Mouse (Mus musculus) stomach, postnatal 0 days (tissue): Measurements from ENCODE around the gene Hoxc4. TPM values are rescaled to one million over a fixed set of nuclear protein-coding genes. Genes with fewer than 3 reads are reported as not detected.

Experiments
- ATAC-seq: fragments of 200-750 bp; cut with Nextera tagmentation; 2 replicates; pipeline ENCODE4 v1.8.0; 2017; ENCODE audit not compliant: low FRiP score, low TSS enrichment
- DNase-seq: peaks from one replicate; pipeline ENCODE4 v3.0.0-alpha.2; 2016; ENCODE audit warnings: low spot score
- H3K27ac ChIP-seq: fragments of 300-500 bp; sonication (generic); replicated peaks from 2 replicates; pipeline ENCODE4 v1.5.1; 2014; ENCODE audit warnings: mild to moderate bottlenecking, control low read depth
- H3K27me3 ChIP-seq: fragments of 300-500 bp; sonication (generic); 2 replicates; pipeline ENCODE4 v1.6.1; 2014; ENCODE audit warnings: low read length; ENCODE audit not compliant: control insufficient read depth, insufficient read depth
- H3K36me3 ChIP-seq: fragments of 300-500 bp; sonication (generic); 2 replicates; pipeline ENCODE4 v1.6.1; 2014; ENCODE audit warnings: low read length, mixed read lengths; ENCODE audit not compliant: control insufficient read depth, insufficient read depth
- H3K4me1 ChIP-seq: fragments of 300-500 bp; sonication (generic); replicated peaks from 2 replicates; pipeline ENCODE4 v1.6.1; 2014; ENCODE audit warnings: antibody characterized with exemption; ENCODE audit not compliant: control insufficient read depth, insufficient read depth
- H3K4me2 ChIP-seq: fragments of 300-500 bp; sonication (generic); replicated peaks from 2 replicates; pipeline ENCODE4 v1.6.1; 2014; ENCODE audit warnings: low read depth, mild to moderate bottlenecking, control low read depth, moderate library complexity
- H3K4me3 ChIP-seq: fragments of 300-500 bp; sonication (generic); 2 replicates; pipeline ENCODE4 v1.5.1; 2014; ENCODE audit warnings: low read depth, low read length, control low read depth
- H3K9ac ChIP-seq: fragments of 300-500 bp; sonication (generic); 2 replicates; pipeline ENCODE4 v1.6.1; 2014; ENCODE audit warnings: mild to moderate bottlenecking, low read length, control low read depth, mixed read lengths
- H3K9me3 ChIP-seq: fragments of 300-500 bp; sonication (generic); 2 replicates; pipeline ENCODE4 v1.6.1; 2016; ENCODE audit warnings: low read length; ENCODE audit not compliant: control insufficient read depth
- CTCF ChIP-seq: IDR thresholded peaks from 2 replicates; pipeline ENCODE4 v1.5.1; 2016; ENCODE audit warnings: antibody characterized with exemption, low read depth, mild to moderate bottlenecking, moderate library complexity
- EP300 ChIP-seq: optimal IDR thresholded peaks from 2 replicates; pipeline ENCODE3; 2016; ENCODE audit warnings: antibody characterized with exemption
- WGBS: fragments of 180-500 bp; shearing (Covaris S2); extraction: QIAGEN DNeasy Blood & Tissue Kit; methylation state at CpG from one replicate; pipeline ENCODE4 v1.1.7; 2014; 5-methylcytosine and 5-hydroxymethylcytosine counted together
- polyA plus RNA-seq: library from polyadenylated mRNA; unstranded; fragments of >200 nt; fragmentation: Nextera tagmentation; extraction: Ambion mirVana; gene quantifications from 2 replicates; pipeline ENCODE4 v1.2.1, GENCODE M21; 2015

Hoxc4 gene
- polyA plus RNA-seq, 1 experiment from 2014 or later, result 10.4 TPM

DNA sequence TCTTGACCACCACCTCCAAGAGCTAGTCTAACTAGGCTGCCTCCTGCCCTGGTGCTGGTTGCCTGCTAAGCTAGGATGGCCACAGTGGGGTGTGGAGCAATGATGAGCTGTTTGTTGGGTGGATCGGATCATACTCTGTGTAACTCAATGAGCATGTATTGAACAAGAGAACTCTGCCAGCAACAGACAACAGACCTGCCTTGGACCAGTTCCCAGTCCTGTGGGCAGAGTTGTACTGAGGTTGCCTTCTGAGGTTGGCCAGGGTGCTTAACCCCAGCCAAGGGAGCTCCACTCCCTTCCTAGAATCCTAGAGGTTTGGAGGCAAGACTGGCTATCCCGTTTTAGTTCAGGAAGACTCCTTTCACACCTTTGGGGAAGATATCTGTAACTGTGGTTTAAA lies 37.7 kb downstream of the Hoxc4 start:
- H3K4me1 ChIP-seq, result 0 out of 2 replicates have a peak, but pooled peaks cover 2% of the 10 kb centered on the region
- no peaks in the 10 kb centered on the region for H3K9me3 ChIP-seq
- H3K27ac ChIP-seq, result no peak overlapping the region
- no peak overlapping the region for H3K4me2 ChIP-seq
- ATAC-seq, result no peak
- no peak overlapping the region for H3K9ac ChIP-seq
- no peak for DNase-seq
- no peak overlapping the region for H3K4me3 ChIP-seq
- TF ChIP-seq CTCF, result no peak
- no peak for TF ChIP-seq EP300
- no peaks in the 10 kb centered on the region for H3K27me3 ChIP-seq
- WGBS, result 72% methylated on average over 2 of the region's 2 CpGs
- H3K36me3 ChIP-seq, result no peaks in the 10 kb centered on the region

DNA sequence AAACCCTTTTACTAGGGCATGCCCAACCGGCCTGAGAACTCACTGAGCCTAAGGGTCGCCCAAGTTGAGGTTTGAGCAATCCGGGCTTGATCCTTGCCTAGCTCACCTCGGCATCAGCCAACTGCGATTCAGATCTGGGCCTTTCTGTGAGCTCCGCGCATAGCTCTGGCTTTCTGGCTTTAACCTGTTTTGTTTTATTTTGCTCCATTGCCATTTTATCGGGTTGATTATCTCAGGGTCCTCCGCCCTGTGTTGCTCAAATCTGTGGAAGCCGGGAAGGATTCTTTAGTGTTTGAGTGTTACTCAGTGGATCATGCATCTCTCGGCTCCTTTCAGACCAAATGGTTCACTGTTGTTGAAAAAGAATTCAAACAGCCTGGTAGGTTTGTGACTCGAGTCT lies 40.0 kb downstream of the Hoxc4 start:
- peak overlapping the region; percentile 50 for H3K4me2 ChIP-seq
- DNase-seq (no peak), ATAC-seq (no peak)
- H3K27me3 ChIP-seq, result no peaks in the 10 kb centered on the region
- WGBS, result 17% methylated on average over 12 of the region's 12 CpGs
- no peaks in the 10 kb centered on the region for H3K36me3 ChIP-seq
- peak overlapping the region; percentile 70 for H3K9ac ChIP-seq
- H3K27ac ChIP-seq, result peak overlapping the region; percentile 95
- no peaks in the 10 kb centered on the region for H3K9me3 ChIP-seq
- H3K4me3 ChIP-seq, result peak overlapping the region; percentile 44
- TF ChIP-seq EP300 (no peak), CTCF (no peak)
- 0 out of 2 replicates have a peak, but pooled peaks cover 2% of the 10 kb centered on the region for H3K4me1 ChIP-seq

DNA sequence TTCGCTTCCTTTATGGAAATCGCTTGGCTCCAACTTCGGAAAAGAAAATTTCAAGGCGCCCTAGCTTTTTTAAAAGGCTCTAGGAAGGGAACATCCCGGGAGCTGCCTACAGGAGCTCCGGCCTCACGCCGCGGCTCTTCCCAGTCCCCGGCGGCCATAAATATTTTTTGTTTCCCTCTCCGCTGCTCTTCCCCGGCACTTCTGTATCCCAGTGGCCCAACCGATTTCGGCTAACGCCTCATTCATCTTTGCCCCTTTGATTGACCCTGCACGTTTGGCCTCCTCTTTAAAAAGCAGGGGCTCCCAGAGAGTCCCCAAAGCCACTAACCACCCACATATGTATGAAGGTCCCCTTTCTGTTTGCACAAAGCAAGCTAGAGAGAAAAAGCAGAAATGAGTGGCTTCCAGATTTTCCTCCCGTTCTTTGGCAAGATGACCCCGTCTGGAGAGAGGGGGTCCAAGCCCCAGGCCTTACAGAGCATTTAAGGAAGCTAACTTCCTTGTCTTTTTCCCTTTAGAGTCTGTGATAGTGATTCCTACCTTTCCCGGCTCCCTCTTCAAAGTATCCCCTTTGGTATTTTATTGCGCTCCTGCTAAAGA lies 40.8 kb downstream of the Hoxc4 start:
- peak overlapping the region; percentile 95 for H3K27ac ChIP-seq

DNA sequence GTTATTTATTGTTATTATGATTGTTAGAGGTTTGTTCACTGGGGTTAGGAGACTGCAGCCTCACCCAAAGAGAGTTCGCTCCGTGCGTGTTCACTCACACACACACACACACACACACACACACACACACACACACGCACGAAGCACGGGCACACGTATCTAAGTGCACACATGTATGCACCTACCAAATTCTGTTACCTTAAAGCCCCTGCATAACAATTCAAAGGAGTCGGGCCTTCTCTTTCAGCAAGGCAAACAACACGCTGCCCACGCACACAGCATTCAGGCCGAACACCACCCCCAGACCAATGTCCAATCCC lies 41.2 kb downstream of the Hoxc4 start:
- H3K4me2 ChIP-seq, result peak overlapping the region; percentile 50
- peak overlapping the region; percentile 95 for H3K27ac ChIP-seq
- H3K36me3 ChIP-seq, result no peaks in the 10 kb centered on the region

More for the DNA sequence above, 40.8 kb downstream of the Hoxc4 start:
- ATAC-seq, result no peak
- Histone ChIP-seq H3K36me3 (no peaks in the 10 kb centered on the region), H3K4me1 (0 out of 2 replicates have a peak, but pooled peaks cover 2% of the 10 kb centered on the region), H3K4me3 (peak overlapping the region; percentile 44), H3K27me3 (no peaks in the 10 kb centered on the region), H3K9me3 (no peaks in the 10 kb centered on the region), H3K4me2 (peak overlapping the region; percentile 50), H3K9ac (peak overlapping the region; percentile 70)
- no peak for DNase-seq
- TF ChIP-seq EP300, result no peak
- no peak for TF ChIP-seq CTCF
- WGBS, result 7% methylated on average over 21 of the region's 21 CpGs

DNA sequence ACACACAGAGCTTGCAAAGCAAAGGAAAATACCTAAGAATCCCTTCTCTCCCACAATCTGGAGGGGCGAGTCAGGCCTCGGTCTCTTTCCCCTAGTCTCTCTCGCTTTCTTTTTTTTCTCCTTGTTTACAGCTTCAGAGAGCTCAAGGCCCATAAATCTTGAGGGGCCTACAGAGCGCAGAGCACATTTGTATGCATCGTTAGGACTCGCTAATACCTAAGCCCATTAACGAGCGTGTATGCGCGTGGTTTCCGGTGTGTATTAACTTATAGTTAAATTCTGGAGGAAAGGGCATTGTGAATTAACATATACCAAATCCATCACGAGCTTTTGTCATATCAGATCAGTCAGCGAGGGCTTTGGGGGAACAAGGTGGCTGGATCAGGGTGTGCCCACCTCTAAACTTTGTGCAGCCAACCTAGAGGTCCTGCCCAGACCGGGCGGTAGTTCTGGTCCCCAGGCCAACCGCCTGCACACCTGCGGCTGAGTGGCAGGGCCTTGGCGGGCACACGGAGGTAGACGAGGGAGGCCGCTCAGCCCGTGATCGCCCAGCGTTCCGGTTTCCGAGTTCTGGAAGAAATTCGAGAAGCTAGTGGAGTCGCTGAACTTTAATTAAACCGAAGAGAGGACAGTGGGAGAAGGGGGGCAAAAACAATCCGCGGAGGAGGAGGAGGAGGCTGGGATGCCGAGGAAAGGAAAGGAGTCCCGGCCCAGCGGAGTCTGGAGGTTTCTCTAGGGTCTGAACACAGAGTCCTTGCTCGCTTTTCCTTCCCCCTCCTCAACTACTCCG lies 41.8 kb downstream of the Hoxc4 start:
- ATAC-seq, result peak; percentile 74
- DNase-seq, result peak; percentile 59
- H3K9me3 ChIP-seq, result no peaks in the 10 kb centered on the region
- WGBS, result 6% methylated on average over 36 of the region's 36 CpGs
- H3K36me3 ChIP-seq, result no peaks in the 10 kb centered on the region
- no peaks in the 10 kb centered on the region for H3K27me3 ChIP-seq
- H3K9ac ChIP-seq, result peak overlapping the region; percentile 70
- TF ChIP-seq CTCF (no peak), EP300 (no peak)
- H3K4me1 ChIP-seq, result 0 out of 2 replicates have a peak, but pooled peaks cover 2% of the 10 kb centered on the region
- peak overlapping the region; percentile 50 for H3K4me2 ChIP-seq
- peak overlapping the region; percentile 44 for H3K4me3 ChIP-seq
- H3K27ac ChIP-seq, result peak overlapping the region; percentile 95

More for the DNA sequence above, 41.2 kb downstream of the Hoxc4 start:
- Histone ChIP-seq H3K4me1 (0 out of 2 replicates have a peak, but pooled peaks cover 2% of the 10 kb centered on the region), H3K27me3 (no peaks in the 10 kb centered on the region), H3K9me3 (no peaks in the 10 kb centered on the region), H3K4me3 (peak overlapping the region; percentile 44), H3K9ac (peak overlapping the region; percentile 70)
- WGBS, result 32% methylated on average over 11 of the region's 11 CpGs
- TF ChIP-seq EP300 (no peak), CTCF (no peak)
- DNase-seq (peak; percentile 41), ATAC-seq (no peak; the same call in 1 of the 2 replicates)
